ENCODE assay signal across 11 mouse cellular contexts in the genomic region with DNA sequence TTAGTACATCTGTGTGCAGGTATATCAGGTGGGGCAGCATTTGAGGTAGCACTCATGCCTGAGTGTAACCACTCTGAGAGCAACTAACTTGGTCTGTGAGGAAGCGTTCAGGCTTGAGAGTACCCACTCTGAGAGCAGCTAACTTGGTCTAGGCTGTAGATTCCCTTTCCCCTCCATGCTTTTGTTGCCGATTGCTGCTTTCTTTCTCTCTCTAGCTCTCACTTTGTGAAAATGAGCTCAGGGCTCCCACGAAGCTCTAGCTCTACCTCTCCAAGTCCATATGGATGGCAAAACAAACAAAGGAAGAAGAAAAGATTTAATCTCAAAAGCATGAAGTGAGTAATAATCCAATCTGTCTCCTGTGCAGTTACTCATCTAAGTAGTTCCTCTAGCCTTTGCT.
DNase-seq lines count a peak whose midpoint lies in the region; ATAC-seq and TF ChIP-seq lines count a peak whose summit lies in the region.
"Had no signal": no experiment of that assay in that cellular context is flagged by ENCODE, and none has a peak within 500 bp of the region (broad histone marks: within the 10 kb centered on the region; RNA-seq: fewer than 3 reads in every experiment).

No protein-coding gene starts in this region.

- no peaks in the 10 kb centered on the region for H3K27me3 ChIP-seq in kidney, postnatal 0 days (ENCODE audit: insufficient read depth, low read length)
- H3K27me3 ChIP-seq in embryonic facial prominence, embryonic 10.5 days (replicated peaks; ENCODE audit: low read depth, poor library complexity, severe bottlenecking): no peaks in the 10 kb centered on the region
- H3K27me3 ChIP-seq: lung, embryonic 15.5 days had no signal

- no peak overlapping the region for H3K27ac ChIP-seq in kidney, postnatal 0 days
- no peak overlapping the region; the same call in 1 of the 2 replicates for H3K27ac ChIP-seq in embryonic facial prominence, embryonic 10.5 days (replicated peaks)
- H3K27ac ChIP-seq: lung, embryonic 15.5 days had no signal

- peak overlapping the region; percentile 23; the same call in 1 of the 2 replicates for H3K4me2 ChIP-seq in kidney, postnatal 0 days (ENCODE audit: low read length)
- H3K4me2 ChIP-seq: lung, embryonic 15.5 days had no signal

- H3K9me3 ChIP-seq in kidney, postnatal 0 days (replicated peaks; ENCODE audit: low read length): no peaks in the 10 kb centered on the region
- no peaks in the 10 kb centered on the region for H3K9me3 ChIP-seq in embryonic facial prominence, embryonic 10.5 days
- H3K9me3 ChIP-seq: lung, embryonic 15.5 days had no signal

- no peak for DNase-seq in kidney, postnatal 0 days (ENCODE audit: low spot score)
- no peak for DNase-seq in kidney, postnatal 4 days
- DNase-seq in Muller cell, postnatal 12 days (ENCODE audit: inconsistent ontology term): peak; percentile 51
- no peak for DNase-seq in embryonic facial prominence, embryonic 10.5 days (ENCODE audit: low spot score)
- peak; percentile 15 for DNase-seq in induced T-regulatory cell, adult 2 months (ENCODE audit: low read depth)
- no peak for DNase-seq in cerebellum, postnatal 10 days
- no peak for DNase-seq in lung, postnatal 36 days
- DNase-seq in spleen, postnatal 14 days (ENCODE audit: low spot score in 2 of 2): no peak
- DNase-seq: cerebellum, adult 11-12 months; right cerebral cortex, postnatal 4 days had no signal

- ATAC-seq in kidney, postnatal 0 days (replicated peaks; ENCODE audit: low FRiP score, low read depth): no peak

- no peak overlapping the region for H3K9ac ChIP-seq in kidney, postnatal 0 days (ENCODE audit: low read depth, low read length)
- H3K9ac ChIP-seq: lung, embryonic 15.5 days had no signal

- H3K36me3 ChIP-seq in kidney, postnatal 0 days (ENCODE audit: insufficient read depth, low read length): no peaks in the 10 kb centered on the region
- no peaks in the 10 kb centered on the region for H3K36me3 ChIP-seq in embryonic facial prominence, embryonic 10.5 days (replicated peaks)
- H3K36me3 ChIP-seq: lung, embryonic 15.5 days had no signal

- WGBS in kidney, postnatal 0 days: 36% methylated on average over 3 of the region's 3 CpGs
- WGBS in embryonic facial prominence, embryonic 10.5 days: 52% methylated on average over 3 of the region's 3 CpGs

- no peak for TF ChIP-seq CTCF in kidney, postnatal 0 days (IDR thresholded peaks at IDR 0.05; ENCODE audit: low read depth)

- no peaks in the 10 kb centered on the region for H3K4me1 ChIP-seq in kidney, postnatal 0 days (replicated peaks; ENCODE audit: insufficient read depth, low read length)
- H3K4me1 ChIP-seq in embryonic facial prominence, embryonic 10.5 days: peaks cover 8% of the 10 kb centered on the region; the same call in 1 of the 2 replicates
- H3K4me1 ChIP-seq: lung, embryonic 15.5 days had no signal

- H3K4me3 ChIP-seq in kidney, postnatal 0 days (replicated peaks; ENCODE audit: low read depth, low read length): peak overlapping the region; percentile 9; the same call in 1 of the 2 replicates
- peak overlapping the region; percentile 36 for H3K4me3 ChIP-seq in embryonic facial prominence, embryonic 10.5 days
- H3K4me3 ChIP-seq: lung, embryonic 15.5 days had no signal

Comparison
In these comparisons a context has a peak if more than half of its experiments do, and no peak if none do; other contexts are left out.
1. DNase-seq: peak in Muller cell, postnatal 12 days (single experiment) and induced T-regulatory cell, adult 2 months (single experiment); none in kidney, postnatal 0 days (single experiment), kidney, postnatal 4 days (0 of 2), embryonic facial prominence, embryonic 10.5 days (single experiment), cerebellum, postnatal 10 days (0 of 2), lung, postnatal 36 days (single experiment) and spleen, postnatal 14 days (0 of 2).